Mouse (Mus musculus): Measurements from ENCODE around the gene Optn.

Optn gene

GRCm38 (mm10) chr2:5031215-5031614 lies 32.6 kb downstream of the Optn start:
- DNase-seq (ENCODE audit: low spot score in 2 of 2) = no peak

- no peak for DNase-seq (ENCODE audit: low spot score in 2 of 2)
These were observed 34.0 kb downstream of the Optn start for GRCm38 (mm10) chr2:5029808-5030207.

- DNase-seq (ENCODE audit: low spot score in 2 of 2) = no peak
These were observed 35.8 kb downstream of the Optn start for GRCm38 (mm10) chr2:5028047-5028446.

- no peak for DNase-seq (ENCODE audit: low spot score in 2 of 2)
These were observed 36.8 kb downstream of the Optn start for GRCm38 (mm10) chr2:5027057-5027456.

GRCm38 (mm10) chr2:5025162-5025733 lies 38.6 kb downstream of the Optn start:
- DNase-seq (ENCODE audit: low spot score in 2 of 2) = no peak

GRCm38 (mm10) chr2:5023699-5024399 lies 40.0 kb downstream of the Optn start:
- DNase-seq (ENCODE audit: low spot score in 2 of 2) = no peak

GRCm38 (mm10) chr2:5023275-5023674 lies 40.6 kb downstream of the Optn start:
- no peak for DNase-seq (ENCODE audit: low spot score in 2 of 2)

- no peak for DNase-seq (ENCODE audit: low spot score in 2 of 2)
These were observed 44.1 kb downstream of the Optn start for GRCm38 (mm10) chr2:5019708-5020107.

- DNase-seq (ENCODE audit: low spot score in 2 of 2) = no peak
These were observed 46.9 kb downstream of the Optn start for GRCm38 (mm10) chr2:5016922-5017321.

- DNase-seq (ENCODE audit: low spot score in 2 of 2) = no peak
These were observed 48.3 kb downstream of the Optn start for GRCm38 (mm10) chr2:5015527-5015926.

- no peak for DNase-seq (ENCODE audit: low spot score in 2 of 2)
These were observed 49.2 kb downstream of the Optn start for GRCm38 (mm10) chr2:5014616-5015015.

- peak; percentile 86 to 87 for DNase-seq (ENCODE audit: low spot score in 2 of 2)
These were observed 51.1 kb downstream of the Optn start, which contains the start of gene Mcm10 for GRCm38 (mm10) chr2:5012491-5013324. Mcm10 (minus strand) TSS chr2:5012791.

- DNase-seq (ENCODE audit: low spot score in 2 of 2) = no peak
These were observed 51.9 kb downstream of the Optn start for GRCm38 (mm10) chr2:5011898-5012490.

- no peak for DNase-seq (ENCODE audit: low spot score in 2 of 2)
These were observed 56.7 kb downstream of the Optn start for GRCm38 (mm10) chr2:5007107-5007506.

- DNase-seq (ENCODE audit: low spot score in 2 of 2) = no peak
These were observed 62.6 kb downstream of the Optn start for GRCm38 (mm10) chr2:5001266-5001665.

- no peak for DNase-seq (ENCODE audit: low spot score in 2 of 2)
These were observed 64.9 kb downstream of the Optn start for GRCm38 (mm10) chr2:4998905-4999304.

GRCm38 (mm10) chr2:4996421-4996824 lies 67.4 kb downstream of the Optn start:
- no peak for DNase-seq (ENCODE audit: low spot score in 2 of 2)

- no peak for DNase-seq (ENCODE audit: low spot score in 2 of 2)
These were observed 68.2 kb downstream of the Optn start for GRCm38 (mm10) chr2:4995646-4996045.

- DNase-seq (ENCODE audit: low spot score in 2 of 2) = no peak
These were observed 69.4 kb downstream of the Optn start for GRCm38 (mm10) chr2:4994436-4994835.

GRCm38 (mm10) chr2:4993584-4993983 lies 70.3 kb downstream of the Optn start:
- DNase-seq (ENCODE audit: low spot score in 2 of 2) = no peak

GRCm38 (mm10) chr2:4988826-4989424 lies 74.9 kb downstream of the Optn start:
- no peak for DNase-seq (ENCODE audit: low spot score in 2 of 2)
